In genomic region chr15:93713428-93713827, GRCm38 (mm10) we compare ENCODE assay signal across 8 mouse cellular contexts.
A peak's percentile ranks its signal among the peaks of the same experiment; 100 is the strongest.
DNase-seq lines count a peak whose midpoint lies in the region; ATAC-seq and TF ChIP-seq lines count a peak whose summit lies in the region.

No protein-coding gene starts in this region.

- H3K4me1 ChIP-seq in heart, embryonic 12.5 days (replicated peaks): peaks cover 7% of the 10 kb centered on the region; the same call in 1 of the 2 replicates
- no peaks in the 10 kb centered on the region for H3K4me1 ChIP-seq in liver, postnatal 0 days (ENCODE audit: insufficient read depth)
- peaks cover 17% of the 10 kb centered on the region for H3K4me1 ChIP-seq in thymus, adult 2 months (replicated peaks; ENCODE audit: control insufficient read depth, insufficient read depth, low read length)

- DNase-seq in heart, adult 18-20 months: peak; percentile 86 to 87
- DNase-seq in adrenal gland, adult 8-10 months: peak; percentile 59
- peak; percentile 65 for DNase-seq in heart, postnatal 25 days (ENCODE audit: low spot score)
- DNase-seq in lung, postnatal 14 days: peak; percentile 83
- peak; percentile 87 to 89 for DNase-seq in urinary bladder, postnatal 4 days (ENCODE audit: low spot score in 2 of 2)
- no peak for DNase-seq in liver, postnatal 0 days
- DNase-seq in thymus, adult 2 months: no peak

- no peak overlapping the region for H3K9ac ChIP-seq in heart, embryonic 12.5 days
- no peak overlapping the region for H3K9ac ChIP-seq in liver, postnatal 0 days (replicated peaks)

- TF ChIP-seq CTCF in liver, postnatal 0 days (IDR thresholded peaks at IDR 0.05; ENCODE audit: low read depth): no peak
- TF ChIP-seq CTCF in thymus, adult 2 months (IDR thresholded peaks at IDR 0.05; ENCODE audit: borderline replicate concordance, control insufficient read depth, extremely low read depth, insufficient read depth, low read length, poor library complexity): no peak

- no peaks in the 10 kb centered on the region for H3K36me3 ChIP-seq in heart, embryonic 12.5 days
- no peaks in the 10 kb centered on the region for H3K36me3 ChIP-seq in liver, postnatal 0 days (replicated peaks; ENCODE audit: insufficient read depth, low read length)
- no peaks in the 10 kb centered on the region for H3K36me3 ChIP-seq in thymus, adult 2 months (ENCODE audit: control insufficient read depth, insufficient read depth, low read length)

- ATAC-seq in heart, embryonic 12.5 days (ENCODE audit: insufficient number of reproducible peaks, low FRiP score): no peak
- no peak for ATAC-seq in liver, postnatal 0 days

- no peak for TF ChIP-seq EP300 in liver, postnatal 0 days (IDR thresholded peaks at IDR 0.05; ENCODE audit: low read depth)

- intact Hi-C loops in heart, postnatal 25 days (cut with DNase I): no loop called here

- H3K27ac ChIP-seq in heart, embryonic 12.5 days (ENCODE audit: poor library complexity, severe bottlenecking): no peak overlapping the region
- no peak overlapping the region for H3K27ac ChIP-seq in liver, postnatal 0 days (ENCODE audit: low read depth)
- no peak overlapping the region for H3K27ac ChIP-seq in thymus, adult 2 months (ENCODE audit: control insufficient read depth, insufficient read depth, low read length)

- WGBS in heart, embryonic 12.5 days: 79% methylated on average over 7 of the region's 7 CpGs
- WGBS in liver, postnatal 0 days (ENCODE audit: insufficient replicate concordance): 75% methylated on average over 7 of the region's 7 CpGs
- WGBS in thymus, adult 2 months: 94% methylated on average over 7 of the region's 7 CpGs

- H3K9me3 ChIP-seq in heart, embryonic 12.5 days (replicated peaks): no peaks in the 10 kb centered on the region
- H3K9me3 ChIP-seq in liver, postnatal 0 days (ENCODE audit: low read length): no peaks in the 10 kb centered on the region

- no peak overlapping the region for H3K4me2 ChIP-seq in heart, embryonic 12.5 days
- no peak overlapping the region for H3K4me2 ChIP-seq in liver, postnatal 0 days (ENCODE audit: low read depth, low read length)

- no peaks in the 10 kb centered on the region for H3K27me3 ChIP-seq in heart, embryonic 12.5 days (replicated peaks)
- no peaks in the 10 kb centered on the region for H3K27me3 ChIP-seq in liver, postnatal 0 days (ENCODE audit: insufficient read depth, low read length)
- no peaks in the 10 kb centered on the region for H3K27me3 ChIP-seq in thymus, adult 2 months (ENCODE audit: control insufficient read depth, insufficient read depth, low read length)

- TF ChIP-seq POLR2A in thymus, adult 2 months (IDR thresholded peaks at IDR 0.05; ENCODE audit: control insufficient read depth, extremely low read depth, insufficient read depth, low read length, poor library complexity): no peak

- H3K4me3 ChIP-seq in heart, embryonic 12.5 days: no peak overlapping the region
- no peak overlapping the region for H3K4me3 ChIP-seq in liver, postnatal 0 days (ENCODE audit: low read depth, low read length)
- H3K4me3 ChIP-seq in thymus, adult 2 months (ENCODE audit: control insufficient read depth, insufficient read depth, low read length): no peak overlapping the region

Comparison
In these comparisons a context has a peak if more than half of its experiments do, and no peak if none do; other contexts are left out.
1. DNase-seq: peak in heart, adult 18-20 months (2 of 2), adrenal gland, adult 8-10 months (single experiment), heart, postnatal 25 days (single experiment), lung, postnatal 14 days (single experiment) and urinary bladder, postnatal 4 days (2 of 2); none in liver, postnatal 0 days (single experiment) and thymus, adult 2 months (single experiment).